Mouse (Mus musculus) heart, postnatal 14 days (tissue): ENCODE data around the gene Klf3. TPM values are rescaled to one million over a fixed set of nuclear protein-coding genes. Genes with fewer than 3 reads are reported as not detected.
A peak's percentile ranks its signal among the peaks of the same experiment; 100 is the strongest.

Experiments used
- DNase-seq, 2 experiments: peaks; one replicate each; pipeline ENCODE4 v3.0.0; 2021 to 2022
- intact Hi-C: fragments of 180-260 bp; cut with DNase I; formaldehyde crosslinking; loops from one replicate; pipeline ENCODE4 v1.15.1; 2025
- long read RNA-seq, 2 experiments: library from polyadenylated mRNA; stranded (forward); transcript quantifications; one replicate each; pipeline ENCODE4 v2.0.0; 2021
- total RNA-seq, 2 experiments: library from RNA; stranded (reverse); gene quantifications; 2 replicates each; pipeline ENCODE4 v1.2.3; 2021

Klf3 gene
- 10 to 100 TPM; 61.8 to 77.4 TPM for total RNA-seq
- long read RNA-seq, experiment 1, full-length matches to known transcripts = 16 of 30 reads
- long read RNA-seq, experiment 1, partial matches to known transcripts = 4 of 30 reads
- long read RNA-seq, experiment 1, other reads (novel, unspliced or antisense) = 10 of 30 reads
- long read RNA-seq, experiment 2, full-length matches to known transcripts = 20 of 29 reads
- long read RNA-seq, experiment 2, partial matches to known transcripts = 1 of 29 reads
- long read RNA-seq, experiment 2, other reads (novel, unspliced or antisense) = 8 of 29 reads

DNA sequence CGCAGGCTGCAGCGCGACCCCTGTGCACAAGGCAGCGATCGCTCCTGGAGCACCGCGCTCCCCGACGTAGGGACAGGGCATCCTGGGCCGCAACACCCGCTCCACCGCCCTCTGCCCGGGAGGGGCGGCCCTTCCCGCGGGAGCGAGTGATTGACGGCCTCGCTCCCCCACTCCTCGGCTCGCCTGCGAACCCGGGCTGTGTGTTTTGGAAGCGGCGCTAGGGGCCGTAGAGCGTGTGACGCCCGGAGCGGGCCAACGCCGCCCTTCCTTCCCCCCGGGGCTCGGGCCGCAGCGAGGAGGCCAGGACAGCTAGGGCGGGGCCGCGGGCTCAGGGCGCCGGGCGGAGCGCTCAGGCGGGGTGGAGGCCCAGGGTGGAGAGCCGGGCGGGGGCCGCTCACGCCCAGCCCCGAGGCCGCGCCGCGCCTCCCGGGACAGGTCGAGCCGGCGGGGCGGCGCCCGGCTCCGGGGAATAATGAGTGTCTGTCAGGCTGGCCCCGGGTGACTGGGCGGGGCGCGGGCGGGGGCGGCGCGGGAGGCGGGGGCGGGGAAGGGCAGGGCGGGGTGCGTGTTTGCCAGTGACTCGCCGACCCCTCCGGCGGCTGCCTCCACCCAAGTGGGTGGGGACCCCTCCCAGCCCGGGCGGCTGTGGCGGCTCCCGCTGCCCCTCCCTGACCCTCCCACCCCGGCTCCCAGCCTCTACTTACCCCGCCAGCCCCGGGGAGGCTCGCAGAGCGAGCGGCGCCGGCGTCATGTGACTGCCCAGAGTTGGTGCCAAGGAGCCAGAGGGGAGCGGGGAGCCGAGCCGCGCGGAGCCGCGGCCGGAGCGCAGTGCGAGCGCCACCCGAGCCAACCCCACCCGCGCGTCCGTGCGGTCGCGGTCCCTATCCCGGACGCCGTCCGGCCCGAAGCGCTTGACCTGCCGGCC lies at the start of gene Klf3:
TSS of gene Klf3 (plus strand) at position 594 of the 925 bp plus-strand sequence.
- intact Hi-C loops = loop anchor here (5.0 kb wide), 1 partner anchor 121 kb away; no protein-coding TSS in a partner anchor

DNA sequence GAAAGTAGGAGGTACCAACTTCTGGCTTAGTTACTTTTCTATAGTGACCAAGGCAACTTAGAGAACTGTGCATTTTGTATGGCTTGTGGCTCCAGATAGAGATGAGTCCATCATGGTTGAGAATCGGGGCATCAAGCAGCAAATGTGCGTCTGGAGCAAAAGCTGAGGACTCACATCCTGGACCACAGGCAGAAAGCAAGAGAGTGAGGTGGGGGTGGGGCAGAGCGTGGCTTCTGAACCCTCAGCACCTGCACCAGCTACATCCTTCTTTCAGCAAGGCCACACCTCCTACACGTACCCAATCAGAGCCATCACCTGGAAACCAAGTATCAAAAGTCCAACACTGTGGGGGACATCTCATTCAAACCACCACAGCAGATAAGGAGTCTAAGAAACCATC lies 40.9 kb upstream of the Klf3 start:
- intact Hi-C loops = no loop called here
- no peak for DNase-seq

More for the DNA sequence above, at the start of gene Klf3:
- DNase-seq = peak; percentile 95 to 98

DNA sequence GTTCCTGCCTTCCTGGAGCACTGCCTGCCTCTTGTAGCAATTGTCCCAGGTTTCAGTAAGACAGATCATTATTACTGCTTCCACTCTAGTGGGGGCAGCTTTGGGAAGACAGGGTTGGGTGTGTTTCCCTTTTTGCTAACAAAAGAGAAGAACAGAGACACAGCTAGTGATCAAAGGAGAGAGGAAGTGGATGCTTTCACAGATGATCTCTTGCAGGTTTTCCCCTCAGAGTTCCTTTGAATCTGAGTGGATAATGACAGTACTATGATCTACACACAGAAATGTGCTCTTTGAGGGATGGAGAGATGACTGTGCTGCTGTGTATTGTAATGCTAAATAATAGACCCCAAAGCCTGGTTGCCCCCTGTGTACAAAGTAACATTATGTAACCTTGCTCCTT lies 38.7 kb upstream of the Klf3 start:
- intact Hi-C loops = no loop called here
- DNase-seq = no peak

DNA sequence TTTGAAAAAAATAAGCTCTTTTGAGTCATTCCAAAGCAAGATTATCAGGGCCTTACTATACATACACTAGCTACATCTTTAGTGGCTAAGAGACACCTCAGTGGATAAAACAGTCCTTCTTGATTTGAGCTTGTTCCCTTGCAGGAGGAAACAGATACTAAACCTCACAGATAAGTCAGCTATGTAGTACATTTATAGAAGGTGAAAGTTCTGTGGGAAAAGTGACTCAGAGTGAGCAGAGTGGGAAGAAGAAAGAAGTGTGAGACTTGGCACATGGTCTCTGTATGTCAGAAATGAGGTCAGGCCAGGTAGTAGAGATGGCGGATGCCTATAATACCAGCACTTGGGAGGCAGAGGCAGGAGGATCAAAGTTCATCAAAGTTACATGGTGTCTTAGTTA lies 37.4 kb upstream of the Klf3 start:
- no peak for DNase-seq
- intact Hi-C loops = no loop called here

DNA sequence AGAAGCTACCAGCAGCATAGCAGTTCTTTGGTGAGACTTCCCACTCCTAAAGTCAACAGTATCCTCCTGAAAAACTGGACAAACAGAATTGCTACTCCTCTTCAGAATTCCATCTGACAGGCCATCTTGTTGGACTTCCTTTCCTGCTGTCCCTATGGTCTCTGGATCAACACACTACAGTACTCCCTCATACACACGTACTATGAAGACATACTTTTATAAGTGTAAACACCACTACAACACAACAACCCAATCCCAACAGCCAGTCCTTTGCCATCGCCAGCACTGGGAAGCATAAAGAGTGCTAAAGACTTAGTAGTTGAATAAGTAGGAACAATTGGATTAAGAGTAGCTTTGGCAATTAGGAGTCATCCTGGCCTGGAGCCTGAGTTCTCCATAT lies 36.6 kb upstream of the Klf3 start:
- intact Hi-C loops = no loop called here
- no peak for DNase-seq

DNA sequence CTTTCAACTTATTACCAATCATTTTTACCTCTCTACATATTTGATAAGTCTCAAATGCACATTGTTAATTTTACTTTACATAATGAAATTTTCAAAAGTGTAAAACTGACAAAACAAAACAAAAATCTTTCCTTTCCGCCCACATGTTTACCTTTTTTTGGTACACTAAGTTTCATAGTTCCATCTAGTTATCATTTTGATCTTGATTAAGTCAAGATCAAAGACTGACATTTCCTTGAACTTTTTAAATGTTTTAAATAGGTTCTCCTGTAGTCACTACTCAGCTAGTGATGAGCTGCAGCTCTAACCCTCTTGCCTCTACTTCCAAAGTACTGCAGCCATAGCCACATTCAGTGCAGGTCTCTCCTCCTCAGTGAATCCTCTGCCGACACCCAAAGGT lies 31.6 kb upstream of the Klf3 start:
- intact Hi-C loops = no loop called here
- DNase-seq = no peak

DNA sequence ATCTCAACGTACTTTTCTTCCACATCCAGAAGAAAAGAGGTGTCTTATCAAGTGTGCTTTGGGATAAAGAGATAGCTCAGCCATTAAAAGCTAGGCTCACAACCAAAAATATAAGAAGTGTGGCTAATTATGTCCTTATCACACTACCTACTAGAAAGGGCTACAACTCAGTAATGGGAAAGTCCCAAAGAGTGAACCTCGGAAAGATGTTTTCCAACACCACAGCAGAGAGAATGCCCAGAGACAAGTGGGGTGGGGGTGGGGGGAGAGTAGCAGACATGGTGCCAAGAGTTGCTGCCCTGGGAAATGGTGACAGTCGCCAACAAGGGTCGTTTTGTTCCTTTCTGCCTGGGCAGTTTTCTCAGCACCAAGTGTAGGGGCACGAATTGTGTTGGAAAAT lies 25.0 kb upstream of the Klf3 start:
- DNase-seq = no peak
- intact Hi-C loops = no loop called here

DNA sequence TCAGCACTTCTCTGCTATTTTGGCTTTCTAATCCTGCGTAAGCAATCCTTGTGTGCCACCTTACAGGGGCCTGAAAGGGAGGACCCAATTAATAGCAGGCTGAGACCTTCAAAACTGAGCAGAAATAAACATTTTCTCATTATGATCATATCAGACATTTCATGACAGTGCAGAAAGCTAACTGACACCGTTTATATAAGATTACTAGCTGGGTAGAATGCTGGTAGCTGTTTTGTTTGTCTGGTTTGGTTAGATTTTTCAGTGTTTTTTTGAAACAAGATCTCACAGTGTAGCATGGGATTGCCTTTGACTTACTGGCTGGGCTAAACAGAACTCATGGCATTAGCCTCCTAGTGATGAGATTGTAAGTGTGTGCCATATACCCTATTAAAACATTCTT lies 23.9 kb upstream of the Klf3 start:
- no peak for DNase-seq
- intact Hi-C loops = no loop called here

DNA sequence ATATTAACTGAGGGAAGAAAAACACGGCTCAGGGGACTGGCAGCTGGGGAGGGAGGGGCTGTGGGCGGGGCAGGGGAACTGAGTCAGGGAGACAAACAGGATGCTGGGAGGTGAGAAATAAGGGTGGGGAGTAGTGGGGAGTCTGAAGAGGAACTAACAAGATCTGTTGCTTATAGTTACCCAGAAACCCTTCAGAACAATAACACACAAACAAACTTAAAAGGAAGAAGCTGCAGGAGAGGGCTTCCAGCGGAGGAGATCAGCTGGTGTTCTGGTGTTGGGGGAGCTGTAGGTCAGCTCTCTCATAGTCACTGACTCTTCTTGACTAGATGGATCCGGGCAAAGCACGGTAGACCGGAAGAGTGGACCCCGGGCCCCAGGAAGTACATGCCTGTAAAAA lies 22.4 kb upstream of the Klf3 start:
- intact Hi-C loops = no loop called here
- peak in 1 of 2 experiments; percentile 7 for DNase-seq

DNA sequence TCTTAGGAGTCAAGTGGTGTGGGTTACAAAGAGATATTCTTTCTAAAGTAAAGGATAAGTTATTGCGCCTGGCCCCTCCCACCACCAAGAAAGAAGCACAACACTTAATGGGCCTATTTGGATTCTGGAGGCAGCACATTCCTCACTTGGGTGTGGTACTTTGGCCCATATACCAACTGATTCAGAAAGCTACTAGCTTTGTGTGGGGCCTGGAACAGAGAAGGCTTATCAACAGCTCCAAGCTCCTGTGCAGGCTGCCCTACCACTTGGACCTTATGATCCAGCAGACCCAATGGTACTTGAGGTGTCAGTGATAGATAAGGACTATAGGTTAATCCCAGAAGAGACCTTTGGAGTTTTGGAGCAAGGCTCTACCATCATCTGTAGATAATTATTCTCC lies 15.0 kb upstream of the Klf3 start:
- intact Hi-C loops = no loop called here
- DNase-seq = no peak

DNA sequence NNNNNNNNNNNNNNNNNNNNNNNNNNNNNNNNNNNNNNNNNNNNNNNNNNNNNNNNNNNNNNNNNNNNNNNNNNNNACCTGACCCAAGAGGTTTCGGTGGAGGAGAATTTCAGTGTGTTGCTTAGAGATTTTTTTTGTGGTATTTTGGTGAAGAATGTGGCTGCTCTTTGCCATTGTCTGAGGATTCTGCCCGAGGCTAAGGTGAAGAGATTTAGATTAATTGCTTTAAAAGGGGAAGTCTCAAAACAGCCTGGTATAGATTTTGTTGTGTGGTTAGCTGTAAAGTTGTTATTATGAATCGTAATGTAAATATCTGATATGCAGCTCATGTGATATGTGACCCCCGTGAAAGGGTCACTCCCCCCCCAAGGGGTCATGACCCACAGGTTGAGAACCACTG lies 5.0 kb upstream of the Klf3 start:
- intact Hi-C loops = no loop called here
- no peak for DNase-seq

DNA sequence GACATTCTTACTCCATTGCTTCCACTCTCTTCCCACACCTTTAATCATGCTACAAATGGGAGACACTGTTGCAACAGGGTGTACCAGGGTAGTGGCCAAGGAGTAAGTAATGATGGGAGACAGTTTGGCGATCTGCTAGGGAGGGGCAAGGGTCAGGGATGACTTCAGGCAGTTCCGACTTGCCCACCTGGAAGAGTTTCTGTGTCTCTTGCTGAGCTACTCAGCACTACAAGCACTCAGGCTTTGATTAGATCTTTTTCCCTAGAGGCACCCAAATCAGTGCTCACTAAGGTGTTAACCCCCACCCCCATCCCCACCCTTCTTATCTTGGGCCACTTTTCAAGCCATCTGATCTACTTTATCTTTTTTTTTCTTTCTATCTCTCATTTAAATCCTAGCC lies 1.6 kb upstream of the Klf3 start:
- no peak for DNase-seq
- intact Hi-C loops = loop anchor here (5.0 kb wide), 1 partner anchor 119 kb away; no protein-coding TSS in a partner anchor

DNA sequence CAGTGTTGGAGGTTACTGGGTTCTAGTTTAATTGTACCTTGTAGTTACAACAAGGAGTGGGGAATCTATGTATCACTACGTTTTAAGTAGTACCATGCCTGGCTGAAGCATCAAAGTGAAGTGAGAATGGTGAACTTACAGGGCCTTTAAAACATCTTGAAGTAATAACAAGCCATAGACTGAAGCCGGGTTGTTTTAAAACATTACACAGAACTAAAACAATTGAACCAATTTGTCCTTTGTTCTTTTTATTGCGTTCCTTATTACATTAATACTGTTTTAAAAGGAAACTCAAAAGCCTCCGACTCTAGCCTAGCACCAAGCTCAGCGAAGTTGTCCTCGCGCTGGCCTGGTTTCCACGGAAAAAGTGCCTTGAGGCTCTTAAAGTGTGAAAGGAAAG lies 1.0 kb upstream of the Klf3 start:
- intact Hi-C loops = loop anchor here (5.0 kb wide), 1 partner anchor 120 kb away; no protein-coding TSS in a partner anchor
- DNase-seq = no peak

DNA sequence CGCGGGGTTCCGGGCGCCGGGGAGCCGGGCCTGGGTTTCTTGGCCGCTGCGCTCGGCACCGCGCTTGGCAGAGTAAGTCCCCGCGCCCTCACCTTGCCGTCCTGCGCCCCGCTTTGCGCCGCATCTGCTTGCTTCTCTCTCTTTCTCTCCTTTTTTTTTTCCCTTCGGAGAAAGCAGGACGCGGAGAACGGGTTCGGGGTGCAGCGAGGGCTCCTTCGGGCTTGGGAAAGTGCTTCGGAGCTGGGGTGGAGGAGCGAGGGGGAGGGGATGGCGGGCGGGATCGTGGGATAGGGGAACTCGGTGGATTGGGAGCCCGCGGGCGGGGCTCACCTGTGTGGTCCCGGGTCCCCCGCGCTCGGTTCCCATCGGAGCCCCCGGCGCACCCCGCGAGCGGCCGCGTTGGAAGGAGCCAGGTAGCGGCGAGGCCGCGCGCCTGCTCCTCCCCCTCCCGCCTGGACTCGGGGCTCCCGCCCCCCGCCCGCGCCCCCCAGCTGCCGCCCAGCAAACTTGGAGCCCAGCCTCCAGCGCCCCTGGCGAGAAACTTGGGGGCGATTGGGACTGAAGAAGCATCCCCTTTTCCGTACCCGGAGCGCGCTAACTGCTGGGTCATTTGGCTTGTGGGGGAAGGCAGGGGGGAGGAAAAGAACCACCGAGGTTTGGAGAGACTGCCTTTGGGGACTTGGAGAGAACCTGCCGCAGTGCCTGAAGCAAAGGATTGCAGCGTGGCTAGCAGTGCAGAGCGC lies 703 bp downstream of the Klf3 start:
- DNase-seq = peak; percentile 63
- intact Hi-C loops = loop anchor here (5.0 kb wide), 1 partner anchor 122 kb away; no protein-coding TSS in a partner anchor

DNA sequence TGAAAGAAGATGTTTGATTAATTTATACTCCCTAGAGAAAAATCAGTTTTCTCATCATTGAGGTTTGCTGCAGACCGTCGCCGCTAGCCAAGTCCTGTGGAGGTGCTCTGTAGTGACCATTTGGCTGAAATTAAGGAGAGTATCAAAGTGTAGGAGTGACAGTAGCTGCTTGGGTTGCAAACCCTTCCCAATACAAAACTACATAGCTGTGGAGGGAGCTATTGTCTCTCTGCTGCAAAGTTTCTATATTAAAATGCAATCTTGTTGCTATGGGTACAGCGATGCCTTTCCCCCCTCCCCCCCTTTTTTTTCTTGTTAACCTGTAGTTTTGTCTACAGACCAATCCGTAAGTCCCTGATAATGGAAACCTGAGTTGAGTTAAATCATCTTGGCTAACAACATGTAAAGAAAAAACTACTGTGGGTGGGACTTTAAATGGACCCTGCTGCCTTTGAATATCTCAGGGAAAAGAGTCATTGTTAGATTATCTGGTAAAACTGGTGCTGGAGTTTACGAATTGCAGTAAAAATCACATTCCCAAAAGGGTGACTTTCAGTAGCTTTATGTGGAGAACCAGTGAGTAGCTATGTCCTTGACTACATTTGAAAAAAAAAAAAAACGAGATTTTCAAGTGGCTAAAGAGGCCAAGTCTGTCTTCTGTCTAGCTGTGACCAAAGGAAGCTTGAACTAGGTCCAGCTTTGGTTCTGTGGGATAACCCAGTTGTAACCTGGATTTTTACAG lies 2.1 kb downstream of the Klf3 start:
- no peak for DNase-seq
- intact Hi-C loops = no loop called here

DNA sequence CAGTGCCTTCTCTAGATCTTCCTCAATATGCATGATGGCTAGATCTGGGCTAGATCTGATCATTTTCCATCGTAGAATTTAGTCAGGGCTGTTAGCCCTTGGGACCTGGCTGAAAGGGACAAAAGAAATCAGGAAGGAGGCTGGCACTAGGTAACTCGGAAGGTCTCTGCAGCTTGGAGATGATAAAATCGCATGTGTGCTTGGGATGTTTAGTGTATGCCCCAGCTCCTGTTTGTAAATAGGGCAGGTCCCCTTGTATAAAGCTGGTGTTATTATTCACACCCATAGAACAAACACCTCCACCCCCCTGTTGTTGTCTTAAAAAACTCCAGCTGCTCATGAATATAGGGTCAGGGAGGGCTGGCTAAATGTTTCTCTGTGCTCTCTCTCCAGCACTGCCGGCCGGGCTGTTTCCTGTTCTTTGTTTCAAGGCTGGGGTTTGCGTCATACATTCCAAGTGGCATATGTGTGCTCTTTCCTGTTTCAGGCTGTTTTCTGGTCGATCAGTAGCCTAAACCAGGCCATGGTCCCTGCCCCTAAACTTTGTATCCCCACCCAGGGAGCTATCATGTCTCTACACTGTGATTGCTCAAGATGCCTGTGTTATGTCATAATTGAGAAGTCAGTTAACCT lies 2.8 kb downstream of the Klf3 start:
- intact Hi-C loops = no loop called here
- DNase-seq = peak; percentile 74 to 76

DNA sequence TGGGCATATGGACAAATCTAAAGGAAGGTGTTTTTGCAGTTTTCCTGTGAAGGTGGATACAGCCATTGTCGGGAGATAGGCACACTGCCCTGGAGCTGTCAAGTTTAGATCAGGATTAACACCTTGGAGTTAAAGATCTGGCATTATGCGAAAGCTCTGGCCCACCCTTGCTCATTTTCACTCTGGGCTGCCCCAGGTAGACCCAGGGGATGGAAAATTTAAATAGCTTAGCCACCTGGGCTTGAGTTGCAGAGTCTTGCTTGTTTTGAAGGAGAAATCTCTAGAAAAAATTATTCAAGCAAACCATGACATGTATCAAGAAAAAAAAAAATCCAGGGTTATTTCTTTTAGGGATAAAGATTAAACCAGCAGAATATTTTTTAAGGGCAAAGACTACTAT lies 3.4 kb downstream of the Klf3 start:
- no peak for DNase-seq

DNA sequence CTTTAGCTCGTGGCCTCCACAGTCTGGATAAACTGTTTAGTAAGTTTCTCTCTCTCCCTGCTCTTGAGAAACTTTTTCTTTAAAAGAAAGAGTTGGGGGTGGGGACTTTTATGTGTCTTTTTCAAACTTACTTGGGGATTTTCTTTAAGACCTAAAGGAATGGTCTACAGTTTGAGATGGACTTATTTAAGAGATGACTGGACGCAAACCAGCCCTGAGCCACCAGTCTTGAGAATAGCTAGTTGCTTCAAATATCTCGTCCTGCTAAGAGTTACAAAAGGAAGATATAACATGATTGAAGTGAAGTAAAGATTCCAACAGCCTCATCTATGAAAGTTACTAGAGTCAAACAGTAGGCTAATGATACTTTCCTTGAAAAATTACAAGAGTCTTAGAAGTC lies 4.0 kb downstream of the Klf3 start:
- intact Hi-C loops = no loop called here
- DNase-seq = no peak

More for the DNA sequence above, 3.4 kb downstream of the Klf3 start:
- intact Hi-C loops = no loop called here

DNA sequence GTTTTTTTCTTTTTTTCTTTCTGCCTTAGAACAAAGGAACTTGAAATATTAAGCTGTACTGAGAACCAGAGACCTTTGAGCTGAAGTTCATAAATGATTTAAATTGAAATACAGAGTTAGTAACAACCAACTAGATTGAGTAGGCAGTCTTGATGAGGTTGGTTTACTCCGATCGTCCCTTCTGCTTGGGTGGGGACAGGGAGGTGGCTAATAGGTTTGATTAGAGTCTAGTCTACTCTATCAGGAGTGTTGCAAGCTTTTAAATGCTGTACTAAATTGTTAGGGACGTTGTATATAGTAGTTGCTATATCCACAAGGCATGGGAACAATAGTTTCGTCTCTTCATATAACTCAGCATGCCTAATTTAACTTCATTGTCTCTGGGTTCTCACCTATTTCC lies 4.4 kb downstream of the Klf3 start:
- intact Hi-C loops = no loop called here
- DNase-seq = no peak
